Mouse (Mus musculus) gastrocnemius, adult 18-20 months (tissue): ENCODE data around the gene Mterf1b. TPM values are rescaled to one million over a fixed set of nuclear protein-coding genes. Genes with fewer than 3 reads are reported as not detected.
"Not testable (repeated sequence)": the region's sequence is repeated elsewhere in the genome, so short reads cannot be mapped to it uniquely, and the experiment has no call there.

Source experiments
- DNase-seq: peaks from one replicate; pipeline ENCODE4 v3.0.0; 2021; ENCODE audit warnings: low spot score
- long read RNA-seq, 2 experiments: library from polyadenylated mRNA; stranded (forward); transcript quantifications; one replicate each; pipeline ENCODE4 v2.0.0; 2021
- total RNA-seq, 2 experiments: library from RNA; stranded (reverse); gene quantifications; 2 replicates each; pipeline ENCODE4 v1.2.3; 2021

Mterf1b gene
- 1 to 10 TPM; 1.3 to 1.4 TPM for total RNA-seq
- long read RNA-seq, experiment 1, partial matches to known transcripts = 0 of 1 reads
- long read RNA-seq, experiment 1, other reads (novel, unspliced or antisense) = 0 of 1 reads
- long read RNA-seq, experiment 2, partial matches to known transcripts = 0 of 1 reads
- long read RNA-seq, experiment 2, other reads (novel, unspliced or antisense) = 0 of 1 reads

DNA sequence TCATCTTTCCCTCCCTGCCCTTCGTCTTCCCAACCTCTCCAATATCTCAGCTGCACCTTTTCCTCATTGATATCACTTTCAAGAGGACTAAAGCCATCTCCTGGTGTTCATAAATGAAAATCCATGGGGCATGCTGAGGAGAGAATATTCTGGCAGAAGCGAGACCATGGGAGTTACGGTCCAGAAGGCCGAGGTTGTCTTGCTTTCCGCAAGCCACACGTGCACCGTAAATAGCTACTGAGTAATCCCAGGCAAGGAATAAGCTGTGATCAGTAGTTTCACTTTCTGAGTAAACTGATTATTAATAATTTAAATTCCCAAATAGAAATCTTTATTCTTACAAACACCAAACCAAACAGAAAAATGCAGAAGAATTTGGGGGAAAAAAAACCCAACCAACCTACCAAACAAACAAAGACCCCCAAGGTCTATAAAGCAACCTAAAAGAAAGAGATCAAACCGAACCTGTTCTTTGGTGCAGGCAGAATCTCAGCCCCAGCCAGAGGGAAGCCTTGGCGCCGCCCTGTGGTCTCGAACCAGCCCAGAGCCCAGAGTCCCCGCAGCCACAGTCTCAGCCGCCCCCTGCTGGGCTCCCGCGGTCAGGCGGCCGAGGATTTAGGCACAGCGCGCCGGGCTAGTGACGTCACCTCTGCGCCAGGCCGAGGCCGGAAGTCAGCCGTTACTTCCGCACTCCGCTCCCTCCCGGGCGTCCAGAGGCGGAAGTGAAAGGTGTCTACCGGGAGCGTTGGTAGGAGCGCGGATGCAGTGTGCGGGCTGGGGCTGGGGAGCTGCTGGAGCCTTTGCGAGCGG lies at the start of gene Mterf1b:
TSS of gene Mterf1b (plus strand) at position 697 of the 810 bp plus-strand sequence.
- not testable (repeated sequence) for DNase-seq

DNA sequence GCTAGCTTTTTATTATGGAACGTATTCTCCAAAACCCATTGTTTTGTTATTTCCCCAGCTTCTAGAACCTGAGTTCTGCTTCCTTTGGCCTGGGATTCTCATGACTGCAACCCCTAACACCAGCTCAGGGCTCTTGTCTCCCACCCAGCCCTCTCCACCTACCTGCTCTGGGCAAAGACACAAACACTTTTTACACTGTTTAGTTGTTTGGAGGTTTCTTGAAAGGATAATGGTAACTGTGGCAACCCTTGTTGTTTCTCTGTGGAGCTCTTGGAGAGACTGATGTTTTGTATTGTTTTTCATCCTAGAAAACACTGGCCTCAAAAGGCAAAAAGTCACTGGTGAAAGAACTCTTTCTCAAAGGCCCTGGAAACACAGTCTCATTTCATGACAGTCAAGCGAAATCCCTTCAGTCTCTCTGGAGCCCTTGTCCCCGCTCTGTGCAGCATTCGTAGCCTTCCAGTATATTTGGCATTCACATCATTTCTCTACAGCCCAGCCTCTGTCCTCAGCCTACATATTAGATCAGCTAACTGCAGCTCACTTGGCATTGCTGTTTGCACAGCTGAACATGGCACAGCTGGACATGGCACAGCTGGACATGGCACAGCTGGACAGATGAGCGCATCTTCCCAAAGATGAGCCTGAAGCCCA lies 32.6 kb upstream of the Mterf1b start:
- DNase-seq = not testable (repeated sequence)

DNA sequence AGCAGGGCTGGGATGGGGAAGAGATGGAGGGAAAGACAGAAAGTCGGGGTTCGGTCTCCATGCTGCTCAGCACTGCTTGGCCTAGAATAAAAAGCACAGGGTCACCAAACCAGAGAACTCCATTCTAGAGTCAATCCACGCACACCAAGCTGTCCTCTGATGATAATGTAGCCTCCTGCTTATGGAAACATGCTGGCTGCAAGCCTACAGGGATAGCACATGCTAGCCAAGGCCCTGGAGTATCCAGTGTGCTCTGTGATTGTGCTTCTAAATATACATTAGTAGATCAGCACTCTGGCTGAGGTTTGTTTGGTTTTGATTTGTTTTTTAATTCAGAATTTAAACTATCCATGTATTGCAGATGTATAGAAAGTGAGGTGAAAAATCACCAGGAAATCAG lies 30.6 kb upstream of the Mterf1b start:
- DNase-seq = no peak

DNA sequence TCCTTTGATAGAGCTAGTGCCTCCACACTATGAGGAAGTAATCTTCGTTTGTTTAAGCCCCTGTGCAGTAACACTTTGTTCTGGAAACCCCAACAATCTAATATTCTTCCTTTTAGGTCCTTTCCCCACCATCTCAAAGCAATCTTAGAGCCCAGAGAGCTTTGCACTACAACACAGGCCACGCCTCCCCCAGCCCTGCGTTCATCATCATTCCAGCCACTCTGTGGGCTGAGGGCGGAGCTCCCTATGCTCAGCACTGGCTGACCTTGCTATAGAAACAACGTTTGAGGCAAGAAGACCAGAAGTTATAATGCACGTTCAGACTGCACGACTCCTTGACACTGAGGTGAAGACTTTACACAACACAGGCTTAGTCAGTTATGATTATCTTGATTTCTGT lies 29.7 kb upstream of the Mterf1b start:
- DNase-seq = no peak

DNA sequence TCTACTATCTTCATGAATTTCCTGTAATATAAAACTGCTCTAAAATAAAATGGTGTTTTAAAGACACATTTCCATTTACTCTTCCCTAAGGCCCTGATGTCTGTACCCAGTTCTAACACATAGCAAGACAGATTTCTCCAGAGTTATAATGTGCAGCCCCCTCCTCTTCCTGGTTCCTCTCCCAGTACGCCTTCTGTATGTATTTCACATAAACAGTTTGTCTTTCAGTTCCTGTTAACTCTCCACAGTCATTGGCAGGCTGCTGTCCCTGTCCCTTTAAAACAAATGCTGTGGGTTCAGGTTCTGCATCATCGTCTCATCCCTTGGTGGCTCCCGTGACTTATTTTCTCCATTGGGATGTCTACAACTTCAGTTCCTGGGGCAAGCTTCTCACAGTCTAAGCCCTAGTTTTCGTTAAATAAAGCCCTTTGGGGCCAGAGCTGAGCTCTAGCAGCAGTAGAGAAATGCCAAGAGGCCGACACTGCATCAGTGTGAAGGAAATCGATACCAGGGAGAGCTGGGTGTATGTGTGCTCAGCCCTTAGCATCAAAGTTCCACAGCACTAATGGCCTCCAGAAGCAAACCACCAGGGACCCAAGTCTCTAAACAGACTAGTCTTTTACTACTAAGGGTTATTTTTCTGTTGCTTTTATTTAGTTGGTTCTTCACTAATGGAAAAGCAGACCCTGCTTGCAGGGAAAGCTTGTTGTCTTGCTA lies 24.2 kb upstream of the Mterf1b start:
- not testable (repeated sequence) for DNase-seq

DNA sequence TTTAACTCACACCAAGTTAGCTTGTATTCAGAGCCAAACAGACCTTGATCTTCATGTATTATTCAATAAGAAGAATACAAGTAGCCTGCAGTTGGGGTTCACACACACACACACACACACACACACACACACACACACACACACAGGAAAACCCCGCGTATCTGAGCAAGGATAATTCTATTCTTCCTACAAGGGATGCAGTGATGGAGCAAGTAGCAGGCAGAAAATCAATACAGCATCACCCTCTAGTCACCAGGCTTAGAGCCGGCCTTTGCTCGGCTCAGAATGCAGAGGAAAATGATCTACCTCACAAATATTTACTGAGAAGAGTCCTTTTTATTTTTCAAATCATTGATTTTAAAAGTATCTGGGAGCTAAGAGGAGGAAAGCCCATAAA lies 23.6 kb upstream of the Mterf1b start:
- not testable (repeated sequence) for DNase-seq

DNA sequence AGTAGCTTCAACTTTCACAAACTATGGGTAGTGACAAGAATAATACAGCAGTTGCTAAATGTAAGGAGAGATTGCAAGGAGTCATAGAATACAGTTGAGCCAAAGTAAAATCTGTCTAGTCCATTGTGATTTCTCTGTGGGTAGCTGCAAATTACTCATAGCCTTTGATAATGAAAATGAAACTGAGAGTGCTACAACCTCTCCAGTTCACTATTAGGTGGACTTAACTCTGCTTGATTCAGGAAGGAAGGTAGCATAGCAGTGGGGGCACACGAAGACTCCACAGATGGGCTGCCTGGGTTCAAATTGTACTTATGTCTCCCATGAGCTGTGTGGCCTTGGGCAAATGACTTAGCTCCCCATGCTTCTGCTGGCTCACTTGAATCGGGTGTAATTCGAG lies 15.7 kb upstream of the Mterf1b start:
- DNase-seq = not testable (repeated sequence)

DNA sequence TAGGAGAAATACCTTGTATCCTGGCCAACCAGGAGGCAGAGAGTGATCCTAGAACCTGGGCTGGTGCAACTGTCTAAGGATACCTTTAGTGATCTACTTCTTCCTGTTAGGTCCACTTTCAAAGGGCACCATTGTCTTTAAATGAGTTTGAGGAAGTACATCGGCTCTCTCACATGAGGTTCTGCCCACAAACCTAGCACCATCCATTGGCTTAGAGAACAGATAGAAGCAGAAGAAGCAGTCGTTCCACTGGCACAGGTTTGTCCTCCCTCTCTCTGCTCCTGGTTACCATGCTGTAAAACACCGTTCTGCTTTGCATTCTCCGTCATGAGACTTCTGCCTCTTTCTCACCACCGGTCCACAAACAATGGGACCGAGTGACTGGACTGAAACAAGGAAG lies 12.8 kb upstream of the Mterf1b start:
- DNase-seq = no peak

DNA sequence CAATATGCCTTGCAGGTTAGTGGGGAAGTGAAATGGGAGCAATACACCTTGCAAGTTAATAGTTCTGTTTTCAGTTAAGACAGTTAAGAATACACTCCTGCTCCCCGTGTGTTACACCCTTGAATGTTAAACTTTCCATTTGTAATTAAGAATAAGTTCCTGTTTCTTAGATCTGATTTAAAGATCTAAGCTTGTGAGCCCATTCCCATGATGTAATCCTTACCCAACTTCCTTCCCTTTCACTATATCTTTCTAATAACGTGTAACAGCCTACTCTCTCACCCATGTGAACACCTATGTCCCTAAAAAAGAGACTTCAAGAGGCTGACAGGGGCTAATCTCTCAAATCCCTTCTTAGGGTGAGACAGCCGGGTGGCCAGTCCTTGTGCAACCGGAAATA lies 5.4 kb upstream of the Mterf1b start:
- DNase-seq = no peak

DNA sequence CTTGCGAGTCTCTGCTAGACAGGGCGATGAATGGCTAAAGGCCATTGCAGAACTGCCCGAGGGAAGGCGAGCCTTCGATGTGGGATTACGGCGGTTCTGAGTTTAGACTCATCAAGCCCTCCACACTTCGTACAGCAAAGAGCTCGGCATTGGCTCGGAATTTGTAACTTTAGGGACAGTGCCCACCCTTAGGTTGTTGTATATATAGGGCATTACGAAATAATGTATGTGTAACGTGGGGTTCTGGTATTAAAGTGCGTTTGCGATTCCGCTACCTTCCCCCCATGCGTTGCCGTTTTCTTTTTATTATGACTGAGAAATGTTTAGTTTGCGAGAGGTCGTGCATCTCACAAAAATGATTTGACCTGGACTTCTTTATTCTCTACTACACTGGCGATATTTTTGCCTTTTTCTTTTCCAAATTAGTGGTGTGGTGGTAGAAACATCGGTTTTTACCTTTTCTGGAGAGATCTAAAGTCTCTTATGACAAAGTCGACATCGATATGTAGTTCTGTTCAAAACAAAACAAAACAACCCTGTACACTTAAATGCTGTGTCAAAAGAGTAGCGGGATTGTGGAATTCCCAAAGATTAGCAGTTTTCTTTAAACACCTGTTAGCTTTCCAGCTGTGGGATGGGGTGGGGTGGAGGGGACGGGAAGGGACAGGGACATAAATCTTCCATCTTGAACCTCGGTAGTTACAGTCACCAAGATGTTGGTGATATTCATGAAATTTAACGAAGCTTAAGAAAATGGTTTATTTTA lies 497 bp downstream of the Mterf1b start:
- not testable (repeated sequence) for DNase-seq

DNA sequence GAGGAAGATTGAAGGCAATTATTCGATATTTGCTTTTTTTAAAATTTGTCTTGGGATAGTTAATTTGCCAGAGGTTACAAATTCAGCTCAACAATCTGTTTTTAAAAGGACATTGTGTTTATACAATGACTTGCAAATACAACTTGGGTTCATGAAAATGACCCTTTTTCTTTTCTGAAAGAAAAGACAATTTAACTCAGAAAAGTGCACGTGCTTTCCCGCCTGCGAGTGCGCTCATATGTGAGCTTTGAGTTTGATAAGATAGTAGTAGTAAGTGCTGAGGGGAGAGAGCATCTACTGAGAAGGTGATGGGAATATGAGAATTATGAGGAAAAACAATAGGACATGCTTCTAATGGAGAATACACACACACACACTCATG lies 1.1 kb downstream of the Mterf1b start:
- no peak for DNase-seq

DNA sequence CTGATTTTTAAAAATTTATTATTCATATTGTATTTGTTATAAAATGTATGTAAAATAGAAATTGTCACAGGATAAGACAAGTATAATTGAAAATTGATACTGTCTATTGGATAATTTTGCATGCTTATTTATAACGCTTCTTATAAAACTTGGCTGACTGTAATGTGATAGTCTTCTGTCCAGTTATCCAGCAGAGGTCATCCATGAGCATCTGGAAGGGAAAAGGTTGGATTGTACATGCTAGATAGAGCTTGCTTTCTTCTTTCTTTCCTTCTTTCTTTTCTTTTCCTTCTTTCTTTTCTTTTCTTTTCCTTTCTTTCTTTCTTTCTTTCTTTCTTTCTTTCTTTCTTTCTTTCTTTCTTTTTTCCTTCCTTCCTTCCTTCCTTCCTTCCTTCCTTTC lies 2.0 kb downstream of the Mterf1b start:
- no peak for DNase-seq

DNA sequence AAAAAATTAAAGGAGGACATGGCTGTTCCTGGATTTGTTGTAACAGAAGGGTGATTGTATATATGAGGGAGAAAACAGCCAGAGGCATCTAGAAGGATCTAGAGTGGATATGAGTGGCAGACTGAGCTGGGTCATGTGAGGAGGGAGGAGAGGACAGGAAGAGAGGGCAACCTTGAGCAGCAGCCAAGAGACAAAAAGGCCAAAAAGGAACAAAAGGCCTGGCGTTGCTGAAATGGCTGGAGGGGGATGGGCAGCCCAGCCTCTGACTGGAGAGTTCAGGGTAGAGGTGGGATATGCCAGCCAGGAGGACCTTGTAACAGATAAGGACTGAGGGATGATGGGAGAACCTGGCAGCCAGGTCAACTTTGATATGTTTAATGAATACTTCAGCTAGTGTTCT lies 2.9 kb downstream of the Mterf1b start:
- DNase-seq = no peak

DNA sequence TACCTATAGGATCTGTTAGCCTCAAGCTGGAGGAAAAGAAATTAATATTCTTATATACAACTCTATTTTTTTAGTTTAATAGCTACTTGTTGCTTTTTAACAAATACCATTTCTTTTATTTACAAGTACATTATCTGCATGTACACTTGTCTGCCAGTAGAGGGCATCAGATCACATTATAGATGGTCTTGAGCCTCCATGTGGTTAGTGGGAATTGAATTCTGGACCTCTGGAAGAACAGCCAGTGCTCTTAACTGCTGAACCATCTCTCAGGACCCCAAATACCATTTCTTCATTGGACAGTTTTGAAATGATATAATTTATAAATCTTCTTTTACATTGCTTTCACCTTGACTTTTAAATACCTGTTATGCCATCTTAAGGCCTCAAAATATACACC lies 9.2 kb downstream of the Mterf1b start:
- no peak for DNase-seq

DNA sequence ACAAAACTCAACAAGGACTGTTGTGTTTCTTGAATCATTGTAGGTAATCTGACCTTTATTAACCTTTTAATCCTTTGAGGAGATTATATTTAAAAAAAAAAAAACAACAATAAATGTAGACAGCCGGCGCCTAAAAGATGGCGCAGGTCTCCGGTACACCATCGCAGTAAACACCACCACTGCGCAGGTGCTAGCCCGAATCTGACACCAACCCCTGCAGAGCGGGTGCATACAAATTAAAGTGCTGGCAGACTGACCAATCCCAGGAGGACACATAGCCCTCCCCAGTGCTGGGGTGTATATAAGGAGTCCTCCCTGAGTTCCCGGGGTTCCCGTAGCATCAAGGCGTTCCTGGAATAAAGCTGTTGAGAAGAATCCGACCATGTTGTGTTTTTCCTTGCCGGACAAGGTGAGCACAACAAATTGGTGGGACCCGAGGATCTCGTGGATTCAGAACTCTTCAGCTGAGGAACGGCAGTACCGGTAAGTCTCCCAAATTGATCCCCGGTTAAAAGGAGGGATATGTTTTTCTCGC lies 10.2 kb downstream of the Mterf1b start:
- DNase-seq = not testable (repeated sequence)

DNA sequence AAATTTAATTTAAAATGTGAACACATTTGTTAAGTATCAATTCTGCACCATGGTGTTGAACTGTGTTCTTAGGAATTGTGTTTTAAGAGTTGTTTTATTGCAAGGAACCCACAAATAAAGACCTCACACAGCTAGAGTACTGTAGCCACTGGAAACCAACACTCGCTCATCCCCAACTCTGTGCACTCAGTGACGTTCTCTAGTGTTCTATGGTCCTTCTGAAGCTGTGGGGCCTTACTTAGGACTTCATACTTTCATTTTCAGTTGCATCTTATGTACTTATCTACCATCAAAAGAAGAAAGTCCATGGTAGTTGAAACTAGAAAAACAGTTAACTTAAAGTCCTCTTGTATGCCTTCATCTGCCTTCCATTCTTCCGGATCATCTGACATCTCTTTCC lies 17.9 kb downstream of the Mterf1b start:
- not testable (repeated sequence) for DNase-seq

DNA sequence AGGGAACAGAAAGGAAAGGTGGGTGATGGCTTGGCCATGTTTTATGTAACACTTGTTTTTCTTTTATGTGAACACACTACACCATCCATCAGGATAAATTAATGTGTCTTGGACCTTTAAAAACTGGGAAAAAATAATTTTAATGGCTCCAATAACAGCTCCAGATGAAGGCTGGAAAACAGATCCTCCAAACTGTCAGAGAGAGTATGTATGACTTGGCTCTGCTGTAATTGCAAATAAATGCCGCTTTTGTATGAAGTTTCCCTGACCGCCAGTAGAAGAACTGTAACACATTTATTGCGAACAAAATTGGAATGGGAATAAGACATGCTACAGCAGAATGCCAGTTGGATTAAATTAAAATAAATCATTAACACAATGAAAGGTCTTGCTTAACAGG lies 29.1 kb downstream of the Mterf1b start:
- no peak for DNase-seq

DNA sequence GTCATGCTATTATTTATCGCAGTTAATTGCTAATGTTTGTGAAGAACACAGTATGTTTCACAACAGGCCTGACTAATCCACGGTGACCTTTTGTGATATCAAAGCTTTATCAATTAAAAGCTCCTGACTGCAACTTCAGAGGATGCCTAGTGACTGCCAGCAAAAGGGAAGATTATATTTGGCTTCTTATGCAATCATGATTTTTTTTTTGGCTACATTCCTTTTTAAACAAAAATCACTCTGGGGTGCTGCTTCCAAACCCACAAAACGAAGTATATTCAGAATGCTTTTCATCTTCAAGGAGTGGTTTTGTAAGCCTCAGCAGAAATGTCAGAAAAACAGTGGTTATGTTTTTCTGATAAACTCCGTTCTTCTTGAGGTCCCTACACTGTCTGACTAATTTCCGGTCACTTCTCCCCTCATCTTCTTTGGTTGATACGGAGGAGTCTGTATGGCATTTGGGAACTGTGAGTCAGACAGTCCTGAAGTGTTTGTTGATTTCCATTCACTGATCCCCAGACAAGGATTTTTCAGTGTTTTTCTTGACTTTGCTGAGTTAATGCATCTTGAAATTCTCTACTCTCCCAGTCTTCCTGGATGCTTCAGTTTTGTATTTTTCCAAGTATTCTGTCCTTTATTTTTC lies 29.9 kb downstream of the Mterf1b start:
- DNase-seq = no peak

DNA sequence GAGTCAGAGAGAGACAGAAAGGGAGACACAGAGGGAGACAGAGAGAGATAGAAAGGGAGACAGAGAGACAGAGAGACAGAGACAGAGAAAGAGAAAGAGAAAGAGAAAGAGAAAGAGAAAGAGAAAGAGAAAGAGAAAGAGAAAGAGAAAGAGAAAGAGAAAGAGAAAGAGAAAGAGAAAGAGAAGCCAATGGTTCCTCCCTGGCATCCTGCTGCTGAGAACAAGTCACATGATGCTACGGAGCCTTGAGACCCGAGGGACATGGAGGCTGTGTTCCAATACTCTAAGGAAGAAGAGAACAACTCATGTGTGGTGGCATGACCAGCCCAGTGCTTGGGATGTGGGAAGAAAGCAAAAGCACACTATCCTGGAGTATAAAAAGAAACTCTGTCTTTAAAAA lies 40.0 kb downstream of the Mterf1b start:
- no peak for DNase-seq

DNA sequence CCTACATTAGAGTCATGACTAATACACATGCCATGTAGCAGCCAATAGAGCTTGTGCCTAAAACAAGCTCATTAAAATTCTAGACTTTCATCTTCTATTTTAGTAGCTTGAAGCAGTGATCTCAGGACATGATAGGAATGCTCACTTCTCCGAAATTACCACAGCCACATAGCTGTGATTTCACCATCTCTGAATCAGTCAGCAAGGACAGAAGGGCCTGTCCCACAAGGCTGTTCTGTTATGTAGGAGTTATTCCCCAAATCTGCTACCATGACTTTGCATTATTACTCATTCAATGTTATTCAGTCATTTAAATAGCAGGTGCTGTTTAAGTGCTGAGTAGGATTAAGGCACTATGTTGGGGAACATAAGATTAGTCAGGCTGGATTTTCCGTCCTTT lies 42.3 kb downstream of the Mterf1b start:
- no peak for DNase-seq

DNA sequence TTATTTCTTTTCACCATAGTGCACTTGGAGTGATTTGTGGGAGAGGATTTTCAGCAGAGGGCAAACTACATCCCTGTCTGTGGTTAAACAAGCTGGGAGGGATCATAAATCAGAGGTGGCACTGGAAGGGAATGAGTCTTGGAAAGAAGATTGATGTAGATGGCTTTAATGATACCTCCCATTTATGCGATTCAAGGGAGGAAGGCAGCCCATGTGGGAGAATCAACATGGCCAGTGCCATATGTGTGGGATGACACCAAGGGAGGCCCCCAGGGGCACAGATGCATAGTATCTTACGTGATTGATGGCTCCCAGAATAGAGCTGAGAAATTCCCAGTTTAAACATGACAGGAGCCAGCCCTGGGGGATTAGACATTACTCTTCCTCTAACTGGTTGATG lies 48.0 kb downstream of the Mterf1b start:
- DNase-seq = no peak
